Mouse (Mus musculus): ENCODE results near the gene Heatr5b. TPM values are rescaled to one million over a fixed set of nuclear protein-coding genes. Genes with fewer than 3 reads are reported as not detected.
"Not testable (repeated sequence)": the region's sequence is repeated elsewhere in the genome, so short reads cannot be mapped to it uniquely, and the experiment has no call there.

The Heatr5b gene
- 29.8 and 31.5 TPM in 2 replicates for total RNA-seq (2021)
- long read RNA-seq, experiment 1, full-length matches to known transcripts, result 4 of 13 reads
- long read RNA-seq, experiment 1, partial matches to known transcripts, result 8 of 13 reads
- long read RNA-seq, experiment 1, other reads (novel, unspliced or antisense), result 1 of 13 reads
- long read RNA-seq, experiment 2, full-length matches to known transcripts, result 6 of 14 reads
- long read RNA-seq, experiment 2, partial matches to known transcripts, result 7 of 14 reads
- long read RNA-seq, experiment 2, other reads (novel, unspliced or antisense), result 1 of 14 reads

- DNase-seq, result peak; percentile 100
Measured at GRCm38 (mm10) chr17:78834856-78835835, at the start of gene Heatr5b, which contains the start of gene Gpatch11. TSS of gene Heatr5b (minus strand) at chr17:78835364. TSS of gene Gpatch11 (plus strand) at chr17:78835567.

- no peak for DNase-seq
Measured at GRCm38 (mm10) chr17:78883291-78883690, 48.1 kb upstream of the Heatr5b start.

- DNase-seq, result peak; percentile 96
Measured at GRCm38 (mm10) chr17:78882401-78883112, 47.4 kb upstream of the Heatr5b start, which contains the start of gene Eif2ak2. TSS of gene Eif2ak2 (minus strand) at chr17:78882573.

GRCm38 (mm10) chr17:78881878-78882304, 46.7 kb upstream of the Heatr5b start:
- peak; percentile 44 for DNase-seq

- DNase-seq, result no peak
Measured at GRCm38 (mm10) chr17:78873886-78874285, 38.7 kb upstream of the Heatr5b start.

GRCm38 (mm10) chr17:78856243-78856642, 21.1 kb upstream of the Heatr5b start:
- DNase-seq, result no peak

GRCm38 (mm10) chr17:78842271-78842928, 7.2 kb upstream of the Heatr5b start:
- no peak for DNase-seq

- DNase-seq, result no peak
Measured at GRCm38 (mm10) chr17:78836056-78836455, 892 bp upstream of the Heatr5b start.

GRCm38 (mm10) chr17:78824346-78824745, 10.8 kb downstream of the Heatr5b start:
- DNase-seq, result no peak

- no peak for DNase-seq
Measured at GRCm38 (mm10) chr17:78809582-78809981, 25.6 kb downstream of the Heatr5b start.

GRCm38 (mm10) chr17:78809019-78809418, 26.1 kb downstream of the Heatr5b start:
- no peak for DNase-seq

GRCm38 (mm10) chr17:78797222-78797621, 37.9 kb downstream of the Heatr5b start:
- DNase-seq, result no peak

GRCm38 (mm10) chr17:78794390-78794789, 40.8 kb downstream of the Heatr5b start:
- no peak for DNase-seq

GRCm38 (mm10) chr17:78792122-78792521, 43.0 kb downstream of the Heatr5b start:
- DNase-seq, result no peak

GRCm38 (mm10) chr17:78791690-78792070, 43.5 kb downstream of the Heatr5b start:
- no peak for DNase-seq

GRCm38 (mm10) chr17:78791068-78791689, 44.0 kb downstream of the Heatr5b start:
- DNase-seq, result peak; percentile 15

- not testable (repeated sequence) for DNase-seq
Measured at GRCm38 (mm10) chr17:78788273-78788672, 46.9 kb downstream of the Heatr5b start.

- DNase-seq, result no peak
Measured at GRCm38 (mm10) chr17:78778765-78779164, 56.4 kb downstream of the Heatr5b start.

- DNase-seq, result no peak
Measured at GRCm38 (mm10) chr17:78772317-78772716, 62.8 kb downstream of the Heatr5b start.

- DNase-seq, result no peak
Measured at GRCm38 (mm10) chr17:78770932-78771331, 64.2 kb downstream of the Heatr5b start.

GRCm38 (mm10) chr17:78769341-78769740, 65.8 kb downstream of the Heatr5b start:
- DNase-seq, result no peak
